Mouse (Mus musculus): ENCODE data around the gene Gm44790. TPM values are rescaled to one million over a fixed set of nuclear protein-coding genes. Genes with fewer than 3 reads are reported as not detected.
A peak's percentile ranks its signal among the peaks of the same experiment; 100 is the strongest.

The Gm44790 gene
- polyA plus RNA-seq, 1 experiment, result not detected

- no peak for TF ChIP-seq CTCF (IDR thresholded peaks at IDR 0.05; ENCODE audit: low read depth, low read length)
- TF ChIP-seq EP300 (IDR thresholded peaks at IDR 0.05; ENCODE audit: insufficient read depth, low read depth, low read length), result no peak
- no peak for TF ChIP-seq POLR2A (IDR thresholded peaks at IDR 0.05; ENCODE audit: insufficient read depth, low read length)
- no peak overlapping the region for H3K27ac ChIP-seq (ENCODE audit: insufficient read depth, low read length)
- no peaks in the 10 kb centered on the region for H3K27me3 ChIP-seq (ENCODE audit: control insufficient read depth, insufficient read depth, low read length, poor library complexity, severe bottlenecking)
- H3K9ac ChIP-seq (ENCODE audit: low read depth, poor library complexity, severe bottlenecking), result no peak overlapping the region
- no peaks in the 10 kb centered on the region for H3K9me3 ChIP-seq (replicated peaks; ENCODE audit: control insufficient read depth, insufficient read depth, low read length, poor library complexity, severe bottlenecking)
- H3K4me3 ChIP-seq (ENCODE audit: low read depth, low read length), result no peak overlapping the region
- H3K4me1 ChIP-seq (ENCODE audit: control insufficient read depth, insufficient read depth, low read length), result no peaks in the 10 kb centered on the region
- H3K36me3 ChIP-seq (ENCODE audit: control insufficient read depth, insufficient read depth, low read length, poor library complexity, severe bottlenecking), result peaks cover 22% of the 10 kb centered on the region
Observed at GRCm38 (mm10) chr6:86395021-86395420, 31.4 kb upstream of the Gm44790 start.

- Histone ChIP-seq H3K36me3 (ENCODE audit: control insufficient read depth, insufficient read depth, low read length, poor library complexity, severe bottlenecking) (peaks cover 16% of the 10 kb centered on the region; the same call in 1 of the 2 replicates), H3K4me1 (ENCODE audit: control insufficient read depth, insufficient read depth, low read length) (no peaks in the 10 kb centered on the region), H3K27ac (ENCODE audit: insufficient read depth, low read length) (no peak overlapping the region), H3K4me3 (ENCODE audit: low read depth, low read length) (peak overlapping the region; percentile 88), H3K9me3 (replicated peaks; ENCODE audit: control insufficient read depth, insufficient read depth, low read length, poor library complexity, severe bottlenecking) (no peaks in the 10 kb centered on the region), H3K27me3 (ENCODE audit: control insufficient read depth, insufficient read depth, low read length, poor library complexity, severe bottlenecking) (no peaks in the 10 kb centered on the region), H3K9ac (ENCODE audit: low read depth, poor library complexity, severe bottlenecking) (peak overlapping the region; percentile 68)
- TF ChIP-seq CTCF (IDR thresholded peaks at IDR 0.05; ENCODE audit: low read depth, low read length), result no peak
- no peak for TF ChIP-seq POLR2A (IDR thresholded peaks at IDR 0.05; ENCODE audit: insufficient read depth, low read length)
- TF ChIP-seq EP300 (IDR thresholded peaks at IDR 0.05; ENCODE audit: insufficient read depth, low read depth, low read length), result no peak
Observed at GRCm38 (mm10) chr6:86395969-86396368, 30.5 kb upstream of the Gm44790 start.

- Histone ChIP-seq H3K4me3 (ENCODE audit: low read depth, low read length) (peak within 1 kb of the TSS; percentile 88), H3K9ac (ENCODE audit: low read depth, poor library complexity, severe bottlenecking) (peak within 1 kb of the TSS; percentile 68), H3K27me3 (ENCODE audit: control insufficient read depth, insufficient read depth, low read length, poor library complexity, severe bottlenecking) (no peaks in the 10 kb centered on the region), H3K4me1 (ENCODE audit: control insufficient read depth, insufficient read depth, low read length) (peaks cover 2% of the 10 kb centered on the region), H3K9me3 (replicated peaks; ENCODE audit: control insufficient read depth, insufficient read depth, low read length, poor library complexity, severe bottlenecking) (no peaks in the 10 kb centered on the region), H3K27ac (ENCODE audit: insufficient read depth, low read length) (peak within 1 kb of the TSS; percentile 15; the same call in 1 of the 2 replicates), H3K36me3 (ENCODE audit: control insufficient read depth, insufficient read depth, low read length, poor library complexity, severe bottlenecking) (peaks cover 10% of the 10 kb centered on the region; the same call in 1 of the 2 replicates)
- no peak for TF ChIP-seq CTCF (IDR thresholded peaks at IDR 0.05; ENCODE audit: low read depth, low read length)
- TF ChIP-seq POLR2A (IDR thresholded peaks at IDR 0.05; ENCODE audit: insufficient read depth, low read length), result peak; percentile 94
- no peak for TF ChIP-seq EP300 (IDR thresholded peaks at IDR 0.05; ENCODE audit: insufficient read depth, low read depth, low read length)
Observed at GRCm38 (mm10) chr6:86396581-86397256, 29.7 kb upstream of the Gm44790 start, which contains the start of gene Pcyox1. Gene Pcyox1, minus strand, starts transcription at chr6:86397154.

GRCm38 (mm10) chr6:86397257-86397980, 29.0 kb upstream of the Gm44790 start:
- H3K9me3 ChIP-seq (replicated peaks; ENCODE audit: control insufficient read depth, insufficient read depth, low read length, poor library complexity, severe bottlenecking), result no peaks in the 10 kb centered on the region
- peak overlapping the region; percentile 88 for H3K4me3 ChIP-seq (ENCODE audit: low read depth, low read length)
- H3K27me3 ChIP-seq (ENCODE audit: control insufficient read depth, insufficient read depth, low read length, poor library complexity, severe bottlenecking), result no peaks in the 10 kb centered on the region
- peak overlapping the region; percentile 68; the same call in 1 of the 2 replicates for H3K9ac ChIP-seq (ENCODE audit: low read depth, poor library complexity, severe bottlenecking)
- H3K36me3 ChIP-seq (ENCODE audit: control insufficient read depth, insufficient read depth, low read length, poor library complexity, severe bottlenecking), result peaks cover 6% of the 10 kb centered on the region; the same call in 1 of the 2 replicates
- H3K27ac ChIP-seq (ENCODE audit: insufficient read depth, low read length), result peak overlapping the region; percentile 15; the same call in 1 of the 2 replicates
- TF ChIP-seq POLR2A (IDR thresholded peaks at IDR 0.05; ENCODE audit: insufficient read depth, low read length), result no peak
- TF ChIP-seq EP300 (IDR thresholded peaks at IDR 0.05; ENCODE audit: insufficient read depth, low read depth, low read length), result no peak
- no peak for TF ChIP-seq CTCF (IDR thresholded peaks at IDR 0.05; ENCODE audit: low read depth, low read length)
- peaks cover 2% of the 10 kb centered on the region for H3K4me1 ChIP-seq (ENCODE audit: control insufficient read depth, insufficient read depth, low read length)

- Histone ChIP-seq H3K9me3 (replicated peaks; ENCODE audit: control insufficient read depth, insufficient read depth, low read length, poor library complexity, severe bottlenecking) (no peaks in the 10 kb centered on the region), H3K4me1 (ENCODE audit: control insufficient read depth, insufficient read depth, low read length) (peaks cover 2% of the 10 kb centered on the region), H3K27me3 (ENCODE audit: control insufficient read depth, insufficient read depth, low read length, poor library complexity, severe bottlenecking) (no peaks in the 10 kb centered on the region), H3K4me3 (ENCODE audit: low read depth, low read length) (no peak overlapping the region), H3K27ac (ENCODE audit: insufficient read depth, low read length) (no peak overlapping the region), H3K36me3 (ENCODE audit: control insufficient read depth, insufficient read depth, low read length, poor library complexity, severe bottlenecking) (peaks cover 3% of the 10 kb centered on the region; the same call in 1 of the 2 replicates), H3K9ac (ENCODE audit: low read depth, poor library complexity, severe bottlenecking) (no peak overlapping the region)
- TF ChIP-seq POLR2A (IDR thresholded peaks at IDR 0.05; ENCODE audit: insufficient read depth, low read length) (no peak), EP300 (IDR thresholded peaks at IDR 0.05; ENCODE audit: insufficient read depth, low read depth, low read length) (no peak), CTCF (IDR thresholded peaks at IDR 0.05; ENCODE audit: low read depth, low read length) (no peak)
Observed at GRCm38 (mm10) chr6:86398986-86399385, 27.5 kb upstream of the Gm44790 start.

Data from ES-Bruce4 (cell line).